Mouse (Mus musculus) MEL (cell line): ENCODE measurements around the gene Me1. TPM values are rescaled to one million over a fixed set of nuclear protein-coding genes. Genes with fewer than 3 reads are reported as not detected.

ENCODE experiments used
- DNase-seq: peaks from one replicate; pipeline ENCODE4 v3.0.0; 2011; ENCODE audit warnings: low read depth, low spot score
- H3K27ac ChIP-seq: 2 replicates; pipeline ENCODE4 v1.5.1; 2012; ENCODE audit warnings: low read depth, mild to moderate bottlenecking, control low read depth, low read length, moderate library complexity; ENCODE audit not compliant: control insufficient read depth
- H3K27me3 ChIP-seq, 2 experiments: fragments of 150-350 bp in 1 of 2; sonication (generic) in 1 of 2; 2 replicates each; pipeline ENCODE4 v1.6.1; 2012; ENCODE audit warnings: low read length in 2 of 2, mild to moderate bottlenecking in 2 of 2, improper control_type of control experiment in 1 of 2, moderate library complexity in 1 of 2; ENCODE audit not compliant: insufficient read depth in 2 of 2, control insufficient read depth in 1 of 2
- H3K36me3 ChIP-seq, 2 experiments: 2 replicates each; pipeline ENCODE4 v1.6.1; 2012 to 2014; ENCODE audit warnings: low read length in 2 of 2, improper control_type of control experiment in 1 of 2, inconsistent platforms in 1 of 2, mild to moderate bottlenecking in 1 of 2; ENCODE audit not compliant: insufficient read depth in 2 of 2, control insufficient read depth in 1 of 2
- H3K4me1 ChIP-seq, 2 experiments: fragments of 150-350 bp in 1 of 2; sonication (generic) in 1 of 2; 2 replicates each; pipeline ENCODE4 v1.6.1; 2012; ENCODE audit warnings: low read length in 2 of 2, improper control_type of control experiment in 1 of 2, mild to moderate bottlenecking in 1 of 2; ENCODE audit not compliant: insufficient read depth in 2 of 2, control insufficient read depth in 1 of 2
- H3K4me3 ChIP-seq, 2 experiments: fragments of 150-350 bp in 1 of 2; sonication (generic) in 1 of 2; 2 replicates each; pipeline ENCODE4 v1.5.1; 2012; ENCODE audit warnings: low read depth in 2 of 2, low read length in 2 of 2, mild to moderate bottlenecking in 2 of 2, moderate library complexity in 2 of 2, control low read depth in 1 of 2, improper control_type of control experiment in 1 of 2; ENCODE audit not compliant: control insufficient read depth in 1 of 2, insufficient read depth in 1 of 2
- H3K79me2 ChIP-seq: 2 replicates; pipeline ENCODE4 v1.6.1; 2012; ENCODE audit warnings: mild to moderate bottlenecking, low read length, moderate library complexity; ENCODE audit not compliant: control insufficient read depth, poor library complexity, insufficient read depth
- H3K9ac ChIP-seq: 2 replicates; pipeline ENCODE4 v1.6.1; 2012; ENCODE audit warnings: low read depth, mild to moderate bottlenecking, control low read depth, low read length, moderate library complexity; ENCODE audit not compliant: control insufficient read depth, poor library complexity, severe bottlenecking
- H3K9me3 ChIP-seq: fragments of 150-350 bp; sonication (generic); replicated peaks from 2 replicates; pipeline ENCODE4 v1.6.1; 2012; ENCODE audit warnings: mild to moderate bottlenecking, low read length, improper control_type of control experiment, moderate library complexity; ENCODE audit not compliant: insufficient read depth
- BHLHE40 ChIP-seq: IDR thresholded peaks from 2 replicates; pipeline ENCODE4 v1.6.1; 2012; ENCODE audit warnings: low read depth, mild to moderate bottlenecking, inconsistent platforms, low read length, improper control_type of control experiment, borderline replicate concordance
- CHD1 ChIP-seq: IDR thresholded peaks from 2 replicates; pipeline ENCODE4 v1.6.1; 2012; ENCODE audit warnings: low read depth, mild to moderate bottlenecking, inconsistent platforms, low read length, improper control_type of control experiment
- CHD2 ChIP-seq: IDR thresholded peaks from 2 replicates; pipeline ENCODE4 v1.6.1; 2011; ENCODE audit warnings: low read length, improper control_type of control experiment
- CTCF ChIP-seq, 3 experiments: IDR thresholded peaks in 2 of 3; conservative IDR thresholded peaks in 1 of 3; 2 replicates each; pipeline ENCODE4 v1.5.1; 2011 to 2012; ENCODE audit warnings: low read length in 3 of 3, low read depth in 2 of 3, mild to moderate bottlenecking in 2 of 3, improper control_type of control experiment in 1 of 3, inconsistent platforms in 1 of 3, mixed read lengths in 1 of 3, moderate library complexity in 1 of 3; ENCODE audit not compliant: control insufficient read depth in 1 of 3, insufficient read depth in 1 of 3, poor library complexity in 1 of 3, severe bottlenecking in 1 of 3
- E2F4 ChIP-seq: IDR thresholded peaks from 2 replicates; pipeline ENCODE4 v1.6.1; 2011; ENCODE audit warnings: low read depth, low read length, improper control_type of control experiment, borderline replicate concordance
- ELF1 ChIP-seq: IDR thresholded peaks from 2 replicates; pipeline ENCODE4 v1.6.1; 2014; ENCODE audit warnings: low read depth, mild to moderate bottlenecking, inconsistent platforms, low read length, improper control_type of control experiment, moderate library complexity
- HCFC1 ChIP-seq: IDR thresholded peaks from 2 replicates; pipeline ENCODE4 v1.6.1; 2012; ENCODE audit warnings: low read depth, mild to moderate bottlenecking, inconsistent platforms, low read length, improper control_type of control experiment, moderate library complexity
- JUND ChIP-seq: IDR thresholded peaks from 2 replicates; pipeline ENCODE4 v1.6.1; 2011; ENCODE audit warnings: low read depth, mild to moderate bottlenecking, improper control_type of control experiment, low read length
- KAT2A ChIP-seq: conservative IDR thresholded peaks from 2 replicates; pipeline ENCODE4 v1.6.1; 2012; ENCODE audit warnings: low read depth, low read length, improper control_type of control experiment, inconsistent platforms
- MAFK ChIP-seq: IDR thresholded peaks from 2 replicates; pipeline ENCODE4 v1.6.1; 2011; ENCODE audit warnings: low read depth, mild to moderate bottlenecking, low read length, improper control_type of control experiment, borderline replicate concordance
- MAX ChIP-seq: IDR thresholded peaks from 2 replicates; pipeline ENCODE4 v1.6.1; 2011; ENCODE audit warnings: low read length, improper control_type of control experiment
- MAZ ChIP-seq: IDR thresholded peaks from 2 replicates; pipeline ENCODE4 v1.6.1; 2012; ENCODE audit warnings: low read depth, mild to moderate bottlenecking, inconsistent platforms, low read length, improper control_type of control experiment
- NELFE ChIP-seq: IDR thresholded peaks from 2 replicates; pipeline ENCODE4 v1.6.1; 2011; ENCODE audit warnings: low read depth, low read length, improper control_type of control experiment
- RAD21 ChIP-seq: IDR thresholded peaks from 2 replicates; pipeline ENCODE4 v1.6.1; 2011; ENCODE audit warnings: mild to moderate bottlenecking, low read depth, low read length, improper control_type of control experiment
- RCOR1 ChIP-seq: IDR thresholded peaks from 2 replicates; pipeline ENCODE4 v1.6.1; 2012; ENCODE audit warnings: low read depth, mild to moderate bottlenecking, inconsistent platforms, low read length, improper control_type of control experiment
- SMC3 ChIP-seq: IDR thresholded peaks from 2 replicates; pipeline ENCODE4 v1.6.1; 2011; ENCODE audit warnings: low read depth, low read length, improper control_type of control experiment
- TAL1 ChIP-seq: IDR thresholded peaks from 2 replicates; pipeline ENCODE4 v1.6.1; 2012; ENCODE audit warnings: mild to moderate bottlenecking, inconsistent platforms, low read length, moderate library complexity, mixed read lengths
- TBP ChIP-seq: IDR thresholded peaks from 2 replicates; pipeline ENCODE4 v1.8.0; 2011; ENCODE audit warnings: low read depth, low read length, improper control_type of control experiment
- TCF12 ChIP-seq: IDR thresholded peaks from 2 replicates; pipeline ENCODE4 v1.6.1; 2014; ENCODE audit warnings: low read depth, mild to moderate bottlenecking, inconsistent platforms, low read length, improper control_type of control experiment, moderate library complexity
- UBTF ChIP-seq: IDR thresholded peaks from 2 replicates; pipeline ENCODE4 v1.6.1; 2012; ENCODE audit warnings: low read depth, mild to moderate bottlenecking, inconsistent platforms, low read length, improper control_type of control experiment, moderate library complexity, borderline replicate concordance; ENCODE audit not compliant: insufficient read depth
- USF1 ChIP-seq: IDR thresholded peaks from 2 replicates; pipeline ENCODE4 v1.6.1; 2014; ENCODE audit warnings: low read depth, mild to moderate bottlenecking, inconsistent platforms, low read length, improper control_type of control experiment, moderate library complexity
- ZC3H11A ChIP-seq: IDR thresholded peaks from 2 replicates; pipeline ENCODE4 v1.6.1; 2012; ENCODE audit warnings: low read depth, mild to moderate bottlenecking, inconsistent platforms, low read length, improper control_type of control experiment
- ZMIZ1 ChIP-seq: IDR thresholded peaks from 2 replicates; pipeline ENCODE4 v1.6.1; 2012; ENCODE audit warnings: low read depth, mild to moderate bottlenecking, inconsistent platforms, low read length, improper control_type of control experiment, moderate library complexity
- ZNF384 ChIP-seq: IDR thresholded peaks from 2 replicates; pipeline ENCODE4 v1.6.1; 2012; ENCODE audit warnings: low read depth, mild to moderate bottlenecking, inconsistent platforms, low read length, improper control_type of control experiment
- polyA plus RNA-seq, 2 experiments: library from polyadenylated mRNA; stranded (reverse) in 1 of 2; unstranded in 1 of 2; fragments of >175 nt in 1 of 2; fragments of >200 nt in 1 of 2; gene quantifications; 2 replicates each; pipeline versions ENCODE4 v1.2.1 to v1.2.4; 2012; ENCODE audit warnings: low replicate concordance in 2 of 2, low read depth in 1 of 2; ENCODE audit not compliant: insufficient read length in 2 of 2, insufficient read depth in 1 of 2, missing spikeins in 1 of 2
- total RNA-seq: library from RNA; depleted of rRNA; stranded (reverse); fragments of 300-350 nt; gene quantifications from 2 replicates; pipeline ENCODE4 v1.2.3, GENCODE M21; 2012

The Me1 gene
- total and polyA plus RNA-seq, 3 experiments: 7.1 to 123 (median 23.4) TPM

DNA sequence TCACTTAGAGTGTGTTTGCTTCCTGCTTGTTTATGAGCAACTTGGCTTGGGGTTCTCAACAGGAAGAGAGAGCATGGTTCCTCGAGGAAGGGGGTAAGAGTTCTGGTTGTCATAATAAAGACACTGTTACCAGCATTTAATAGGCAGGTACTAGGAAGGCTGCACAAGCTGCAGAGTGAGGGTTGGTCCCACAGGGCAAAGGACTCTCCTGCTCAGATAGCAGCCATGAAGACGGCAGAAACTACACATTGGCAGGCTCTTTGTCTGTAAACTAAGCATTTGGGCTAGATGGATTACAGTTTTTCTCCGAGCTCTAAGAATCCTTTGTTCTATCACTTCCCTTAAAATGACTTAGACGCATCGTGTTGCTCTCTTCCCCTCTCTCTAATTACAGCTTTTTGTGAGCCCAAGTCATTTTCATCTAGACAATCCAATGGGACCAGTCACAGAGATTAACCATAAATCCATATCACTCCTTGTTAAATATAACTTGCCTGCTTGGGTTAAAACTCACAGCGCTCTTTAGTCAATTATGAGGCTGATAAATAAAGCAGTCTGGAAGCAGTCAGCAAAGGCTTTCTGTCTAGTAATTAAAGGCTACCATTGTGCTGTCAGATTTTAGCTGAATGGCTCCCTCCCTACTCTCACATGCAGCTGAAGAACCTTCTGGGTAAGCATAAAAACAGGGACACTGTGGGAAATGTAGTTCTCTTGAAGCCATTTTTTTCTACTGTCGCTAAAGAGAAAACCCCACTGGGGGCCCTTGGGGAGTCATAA is 30.0 kb upstream of the Me1 start:
- Histone ChIP-seq H3K27me3 (no peaks in the 10 kb centered on the region; a peak in 1 of 4 replicates), H3K4me1 (peaks cover 4 to 5% of the 10 kb centered on the region in 2 experiments; a peak in 3 of 4 replicates), H3K9ac (no peak overlapping the region), H3K36me3 (peaks cover 0 to 8% of the 10 kb centered on the region in 2 experiments; a peak in 2 of 4 replicates), H3K79me2 (no peaks in the 10 kb centered on the region), H3K9me3 (no peaks in the 10 kb centered on the region), H3K4me3 (no peak overlapping the region), H3K27ac (no peak overlapping the region)
- DNase-seq: no peak
- TF ChIP-seq ZC3H11A: no peak
- TF ChIP-seq BHLHE40: no peak
- no peak for TF ChIP-seq RCOR1
- TF ChIP-seq ZMIZ1: no peak
- TF ChIP-seq MAFK: no peak
- TF ChIP-seq CHD1: no peak
- no peak for TF ChIP-seq ZNF384
- TF ChIP-seq TAL1: no peak
- no peak for TF ChIP-seq MAX
- TF ChIP-seq HCFC1: no peak
- no peak for TF ChIP-seq JUND

DNA sequence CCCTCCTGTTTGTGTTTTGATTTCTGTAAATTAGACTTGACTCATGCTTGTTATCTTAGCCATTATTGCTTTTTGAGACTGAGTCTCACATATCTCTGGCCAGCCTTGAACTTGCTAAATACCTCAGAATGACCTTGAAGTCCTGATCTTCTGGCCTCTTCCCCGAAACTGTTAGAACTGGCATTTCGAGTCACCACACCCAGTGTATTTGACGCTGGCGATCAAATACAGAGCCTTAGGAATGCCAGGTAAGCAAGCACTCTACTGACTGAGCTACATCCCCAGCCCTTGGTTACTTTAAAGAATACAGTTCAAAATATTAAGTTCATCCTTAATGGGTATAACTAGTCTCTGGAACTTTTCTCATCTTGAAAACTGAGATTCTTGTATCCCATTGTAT is 29.3 kb upstream of the Me1 start:
- Histone ChIP-seq H3K9ac (no peak overlapping the region), H3K27ac (no peak overlapping the region), H3K9me3 (no peaks in the 10 kb centered on the region)
- TF ChIP-seq ZNF384 (no peak), E2F4 (no peak), CHD2 (no peak), USF1 (no peak), MAX (no peak), TBP (no peak), UBTF (no peak), RCOR1 (no peak), BHLHE40 (no peak), RAD21 (no peak), MAZ (no peak), ELF1 (no peak), TCF12 (no peak), SMC3 (no peak), CTCF (IDR thresholded peaks at IDR 0.05 in 2 of 3, conservative IDR thresholded peaks at IDR 0.05 in 1 of 3; ENCODE audit: control insufficient read depth in 1 of 3, insufficient read depth in 1 of 3, low read depth in 2 of 3, low read length in 3 of 3, poor library complexity in 1 of 3, severe bottlenecking in 1 of 3) (no peak), NELFE (no peak), KAT2A (no peak)
- TF ChIP-seq, all 39 proteins: peak for 0
- Histone ChIP-seq H3K36me3 (peaks cover 0 to 8% of the 10 kb centered on the region in 2 experiments; a peak in 2 of 4 replicates), H3K79me2 (no peaks in the 10 kb centered on the region), H3K4me3 (no peak overlapping the region), H3K4me1 (peaks cover 4 to 5% of the 10 kb centered on the region in 2 experiments; a peak in 3 of 4 replicates), H3K27me3 (no peaks in the 10 kb centered on the region; a peak in 1 of 4 replicates)
- no peak for DNase-seq
